Mouse (Mus musculus) forebrain, postnatal 0 days (tissue): ENCODE results near the gene Pcdh7. TPM values are rescaled to one million over a fixed set of nuclear protein-coding genes. Genes with fewer than 3 reads are reported as not detected.
A peak's percentile ranks its signal among the peaks of the same experiment; 100 is the strongest.

ENCODE experiments used
- ATAC-seq: fragments of 200-750 bp; cut with Nextera tagmentation; 2 replicates; pipeline ENCODE4 v1.8.0; 2017; ENCODE audit warnings: mild to moderate bottlenecking, moderate library complexity
- DNase-seq: peaks from one replicate; pipeline ENCODE4 v3.0.0-alpha.2; 2015
- H3K27ac ChIP-seq: fragments of 300-500 bp; sonication (generic); 2 replicates; pipeline ENCODE4 v1.5.1; 2014; ENCODE audit warnings: low read depth, mild to moderate bottlenecking, antibody characterized with exemption, low read length, moderate library complexity, mixed read lengths
- H3K27me3 ChIP-seq: fragments of 300-500 bp; sonication (generic); 2 replicates; pipeline ENCODE4 v1.6.1; 2014; ENCODE audit warnings: mild to moderate bottlenecking, low read length, mixed read lengths; ENCODE audit not compliant: insufficient read depth
- H3K36me3 ChIP-seq: fragments of 300-500 bp; sonication (generic); 2 replicates; pipeline ENCODE4 v1.6.1; 2014; ENCODE audit warnings: mild to moderate bottlenecking, moderate library complexity; ENCODE audit not compliant: insufficient read depth
- H3K4me1 ChIP-seq: fragments of 300-500 bp; sonication (generic); 2 replicates; pipeline ENCODE4 v1.6.1; 2014; ENCODE audit warnings: antibody characterized with exemption; ENCODE audit not compliant: insufficient read depth
- H3K4me2 ChIP-seq: fragments of 300-500 bp; sonication (generic); 2 replicates; pipeline ENCODE4 v1.6.1; 2014; ENCODE audit warnings: low read depth, mild to moderate bottlenecking, moderate library complexity
- H3K4me3 ChIP-seq: fragments of 300-500 bp; sonication (generic); 2 replicates; pipeline ENCODE4 v1.5.1; 2014; ENCODE audit warnings: low read depth, low read length, mixed read lengths
- H3K9ac ChIP-seq: fragments of 300-500 bp; sonication (generic); 2 replicates; pipeline ENCODE4 v1.6.1; 2014; ENCODE audit warnings: mild to moderate bottlenecking
- H3K9me3 ChIP-seq: fragments of 300-500 bp; sonication (generic); 2 replicates; pipeline ENCODE4 v1.6.1; 2016; ENCODE audit warnings: low read length
- CTCF ChIP-seq: sonication (generic); IDR thresholded peaks from 2 replicates; pipeline ENCODE4 v1.5.1; 2016; ENCODE audit warnings: antibody characterized with exemption, control low read depth, low read depth
- WGBS: fragments of 180-500 bp; shearing (Covaris S2); extraction: QIAGEN DNeasy Blood & Tissue Kit; methylation state at CpG from one replicate; pipeline ENCODE4 v1.1.7; 2014; 5-methylcytosine and 5-hydroxymethylcytosine counted together
- polyA plus RNA-seq: library from polyadenylated mRNA; unstranded; fragments of >200 nt; fragmentation: Nextera tagmentation; extraction: Ambion mirVana; gene quantifications from 2 replicates; pipeline ENCODE4 v1.2.1, GENCODE M21; 2015
- total RNA-seq: library from RNA; depleted of rRNA; stranded (reverse); fragments of >200 nt; gene quantifications from 2 replicates; pipeline ENCODE4 v1.2.3, GENCODE M21; 2014

Gene Pcdh7
- total and polyA plus RNA-seq, 2 experiments from 2014 or later: 15.5 to 89.3 TPM

DNA sequence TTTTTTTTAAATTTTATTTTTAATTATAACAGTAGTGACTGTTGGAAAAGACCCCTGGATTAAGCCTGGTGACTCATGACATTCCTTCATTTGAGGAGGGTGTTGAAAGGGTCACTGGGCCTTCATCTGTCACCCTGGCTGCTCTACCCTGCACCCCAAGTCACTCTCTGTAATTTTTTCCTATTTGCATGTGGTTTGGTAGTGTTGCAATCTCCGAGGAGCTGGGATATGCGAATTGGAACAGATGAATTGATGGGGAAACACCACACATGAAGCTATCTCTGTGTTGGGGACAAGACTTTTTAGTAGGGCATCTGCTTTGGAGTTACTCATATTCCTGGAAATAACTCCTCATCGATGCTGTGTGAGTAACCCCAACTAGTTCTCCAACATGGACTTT is 146.5 kb downstream of the Pcdh7 start:
- ATAC-seq (no peak), DNase-seq (no peak)
- WGBS: 88% methylated on average over 3 of the region's 3 CpGs
- no peak for TF ChIP-seq CTCF
- Histone ChIP-seq H3K9me3 (no peaks in the 10 kb centered on the region), H3K9ac (no peak overlapping the region), H3K4me2 (no peak overlapping the region), H3K4me3 (no peak overlapping the region), H3K27ac (no peak overlapping the region), H3K36me3 (no peaks in the 10 kb centered on the region), H3K27me3 (no peaks in the 10 kb centered on the region), H3K4me1 (peaks cover 3% of the 10 kb centered on the region; the same call in 1 of the 2 replicates)

DNA sequence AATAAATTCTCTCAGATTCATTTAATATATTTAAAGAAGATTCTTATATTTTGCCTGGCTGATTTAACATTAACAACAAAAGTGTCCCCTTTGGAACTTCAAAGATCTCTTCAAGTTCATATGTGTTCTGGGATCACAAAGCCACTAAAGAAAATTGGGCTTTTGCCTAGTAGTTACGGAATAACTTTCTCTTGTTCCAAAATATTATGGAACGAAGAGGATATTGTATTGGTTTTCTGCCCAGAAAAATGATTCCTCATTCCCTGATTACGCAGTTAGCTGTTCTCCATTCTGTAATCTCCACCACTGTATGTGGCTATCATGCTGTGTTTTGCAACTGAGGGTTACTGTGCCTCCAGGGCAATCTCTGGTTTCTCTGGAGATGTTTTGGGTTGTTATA is 147.5 kb downstream of the Pcdh7 start:
- no peaks in the 10 kb centered on the region for H3K9me3 ChIP-seq
- no peak overlapping the region for H3K9ac ChIP-seq
- DNase-seq (no peak), ATAC-seq (no peak)
- H3K4me3 ChIP-seq: no peak overlapping the region
- no peak overlapping the region for H3K27ac ChIP-seq
- no peaks in the 10 kb centered on the region for H3K27me3 ChIP-seq
- peaks cover 3% of the 10 kb centered on the region; the same call in 1 of the 2 replicates for H3K4me1 ChIP-seq
- 65% methylated on average over 3 of the region's 3 CpGs for WGBS
- no peak overlapping the region for H3K4me2 ChIP-seq
- H3K36me3 ChIP-seq: no peaks in the 10 kb centered on the region
- no peak for TF ChIP-seq CTCF

DNA sequence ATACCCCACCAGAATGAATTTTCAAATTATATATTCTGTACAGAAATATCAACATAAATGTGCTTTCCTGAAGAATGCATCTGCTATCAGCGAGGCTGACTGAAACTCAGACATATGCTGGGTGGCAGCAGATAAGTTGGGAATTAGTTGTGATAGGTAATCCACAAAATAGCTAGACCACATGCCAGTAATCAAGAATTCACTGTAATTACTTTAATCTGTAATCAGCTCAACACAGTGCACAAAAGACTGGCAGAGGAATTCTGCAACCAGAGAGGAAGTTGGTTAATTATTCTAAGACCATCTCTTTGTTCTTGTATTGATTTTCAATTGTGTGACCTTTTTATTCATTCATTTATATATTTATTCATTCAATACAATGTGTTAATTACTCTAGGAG is 148.3 kb downstream of the Pcdh7 start:
- H3K4me2 ChIP-seq: no peak overlapping the region
- peak; percentile 7 for DNase-seq
- TF ChIP-seq CTCF: no peak
- no peaks in the 10 kb centered on the region for H3K9me3 ChIP-seq
- peak; percentile 29; the same call in 1 of the 2 replicates for ATAC-seq
- no peaks in the 10 kb centered on the region for H3K27me3 ChIP-seq
- WGBS: 38% methylated on average over 1 of the region's 1 CpGs
- H3K4me3 ChIP-seq: no peak overlapping the region
- H3K27ac ChIP-seq: no peak overlapping the region
- no peaks in the 10 kb centered on the region for H3K36me3 ChIP-seq
- no peak overlapping the region for H3K9ac ChIP-seq
- peaks cover 3% of the 10 kb centered on the region; the same call in 1 of the 2 replicates for H3K4me1 ChIP-seq

DNA sequence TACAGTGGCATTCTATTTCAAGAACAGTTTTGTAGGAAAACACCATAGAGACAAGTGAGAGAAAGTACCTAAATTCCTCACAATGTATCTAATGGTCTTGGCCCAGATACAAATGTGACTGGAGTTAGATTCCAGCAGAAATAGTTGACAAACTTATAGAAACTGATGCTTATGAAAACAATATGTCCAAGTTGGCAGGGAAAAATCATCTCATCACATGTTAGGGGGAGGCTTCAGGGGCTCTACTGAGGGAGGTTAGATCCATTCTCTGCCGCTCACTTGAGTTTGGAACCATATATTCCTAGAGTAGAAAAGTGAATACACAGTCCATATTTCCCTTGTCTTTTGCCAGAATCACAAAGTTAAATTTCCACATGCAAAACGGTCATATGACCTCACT is 150.1 kb downstream of the Pcdh7 start:
- H3K4me1 ChIP-seq: peaks cover 3% of the 10 kb centered on the region; the same call in 1 of the 2 replicates
- 57% methylated on average over 2 of the region's 2 CpGs for WGBS
- H3K27ac ChIP-seq: no peak overlapping the region
- no peaks in the 10 kb centered on the region for H3K27me3 ChIP-seq
- no peak overlapping the region for H3K4me3 ChIP-seq
- DNase-seq: no peak
- no peaks in the 10 kb centered on the region for H3K9me3 ChIP-seq
- H3K36me3 ChIP-seq: no peaks in the 10 kb centered on the region
- TF ChIP-seq CTCF: no peak
- no peak for ATAC-seq
- H3K4me2 ChIP-seq: no peak overlapping the region
- no peak overlapping the region for H3K9ac ChIP-seq

DNA sequence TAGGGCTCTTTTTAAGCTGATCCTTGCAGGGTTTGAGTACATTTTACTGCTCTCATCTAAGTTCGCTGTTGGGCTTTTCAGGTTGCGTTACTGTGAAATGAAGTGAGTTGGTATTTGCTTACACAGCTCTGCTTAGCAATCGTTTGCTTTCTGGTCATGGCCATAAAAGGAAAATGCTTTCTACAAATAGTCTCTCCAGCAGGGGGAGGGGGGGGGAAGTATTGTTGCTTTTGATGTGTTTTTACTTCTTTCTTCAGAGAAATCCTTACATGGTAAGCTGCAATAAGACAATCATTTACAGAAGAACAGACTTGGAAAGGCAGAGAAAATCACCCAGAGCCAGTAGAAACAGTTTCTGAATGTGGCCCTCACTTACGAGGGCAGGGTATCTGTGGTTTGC is 150.9 kb downstream of the Pcdh7 start:
- Histone ChIP-seq H3K9ac (no peak overlapping the region), H3K27ac (no peak overlapping the region), H3K9me3 (no peaks in the 10 kb centered on the region), H3K4me2 (no peak overlapping the region), H3K27me3 (no peaks in the 10 kb centered on the region), H3K4me1 (peaks cover 3% of the 10 kb centered on the region; the same call in 1 of the 2 replicates), H3K36me3 (no peaks in the 10 kb centered on the region), H3K4me3 (no peak overlapping the region)
- DNase-seq: no peak
- ATAC-seq: no peak
- 44% methylated on average over 4 of the region's 4 CpGs for WGBS
- TF ChIP-seq CTCF: 0 out of 2 replicates have a peak, but pooled peaks have one; percentile 5

DNA sequence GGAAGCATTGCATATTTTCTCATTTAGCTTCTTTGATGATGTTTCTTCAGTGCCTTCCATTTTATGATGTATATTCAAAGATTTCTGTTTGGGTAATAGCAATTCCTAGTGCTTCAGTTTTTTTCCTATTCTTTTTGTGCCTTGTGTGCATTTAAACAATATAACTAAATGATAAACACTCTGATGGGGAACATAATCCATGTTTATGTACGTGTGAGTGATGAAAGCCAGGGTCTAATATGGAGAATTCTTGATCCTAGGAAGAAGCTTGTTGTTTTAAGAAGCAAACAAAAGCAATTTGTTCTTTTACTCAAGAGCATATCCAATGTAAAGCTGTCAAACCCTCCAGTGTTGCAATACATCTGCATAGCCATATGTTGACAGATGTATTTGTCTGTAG is 153.0 kb downstream of the Pcdh7 start:
- H3K27ac ChIP-seq: no peak overlapping the region
- TF ChIP-seq CTCF: no peak
- no peaks in the 10 kb centered on the region for H3K9me3 ChIP-seq
- H3K27me3 ChIP-seq: no peaks in the 10 kb centered on the region
- no peaks in the 10 kb centered on the region; the same call in 1 of the 2 replicates for H3K4me1 ChIP-seq
- H3K4me2 ChIP-seq: no peak overlapping the region
- no peak overlapping the region for H3K4me3 ChIP-seq
- ATAC-seq (no peak), DNase-seq (no peak)
- no peaks in the 10 kb centered on the region for H3K36me3 ChIP-seq
- H3K9ac ChIP-seq: no peak overlapping the region
- WGBS: 69% methylated on average over 1 of the region's 1 CpGs

DNA sequence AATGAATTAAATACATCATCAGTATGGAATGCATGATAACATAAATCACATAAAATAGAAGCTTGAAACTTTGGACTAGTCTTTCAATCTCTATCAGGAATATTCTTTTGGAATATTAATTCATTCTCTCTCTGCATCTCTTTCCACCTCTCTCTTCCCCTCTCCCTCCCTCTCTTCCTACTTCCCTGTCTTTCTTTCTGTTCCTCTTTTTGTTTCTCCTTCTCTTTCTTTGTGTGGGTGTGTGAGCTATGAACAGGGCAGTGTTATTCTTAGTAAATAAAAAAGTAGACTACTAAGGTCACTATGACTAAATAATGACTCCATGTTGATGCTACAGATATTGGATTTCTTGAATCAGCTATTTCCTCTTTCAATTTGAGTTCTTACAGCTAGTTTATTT is 167.2 kb downstream of the Pcdh7 start:
- H3K4me1 ChIP-seq: no peaks in the 10 kb centered on the region
- no peak for ATAC-seq

More for the DNA sequence above, 167.2 kb downstream of the Pcdh7 start:
- no peaks in the 10 kb centered on the region for H3K9me3 ChIP-seq
- no peak overlapping the region for H3K4me2 ChIP-seq
- H3K27ac ChIP-seq: no peak overlapping the region
- H3K27me3 ChIP-seq: no peaks in the 10 kb centered on the region
- no peaks in the 10 kb centered on the region for H3K36me3 ChIP-seq
- H3K9ac ChIP-seq: no peak overlapping the region
- no peak for DNase-seq
- no peak overlapping the region for H3K4me3 ChIP-seq
- TF ChIP-seq CTCF: no peak
